Mouse (Mus musculus) olfactory bulb, adult 2 months (tissue): ENCODE data around the gene Tshz2. TPM values are rescaled to one million over a fixed set of nuclear protein-coding genes. Genes with fewer than 3 reads are reported as not detected.

Experiments used
- H3K27ac ChIP-seq: fragments of 200-500 bp; 2 replicates; pipeline ENCODE4 v1.5.1; 2012; ENCODE audit warnings: low read depth, low read length; ENCODE audit not compliant: insufficient read depth
- H3K4me1 ChIP-seq: fragments of 200-500 bp; 2 replicates; pipeline ENCODE4 v1.6.1; 2012; ENCODE audit warnings: low read length; ENCODE audit not compliant: control insufficient read depth, insufficient read depth
- H3K4me3 ChIP-seq: fragments of 200-500 bp; 2 replicates; pipeline ENCODE4 v1.5.1; 2012; ENCODE audit warnings: mild to moderate bottlenecking, low read depth, low read length, moderate library complexity; ENCODE audit not compliant: insufficient read depth
- CTCF ChIP-seq: fragments of 200-500 bp; IDR thresholded peaks from 2 replicates; pipeline ENCODE4 v1.5.1; 2012; ENCODE audit warnings: low read depth, mild to moderate bottlenecking, low read length, moderate library complexity; ENCODE audit not compliant: insufficient read depth
- POLR2A ChIP-seq: fragments of 200-500 bp; IDR thresholded peaks from 2 replicates; pipeline ENCODE4 v1.6.1; 2012; ENCODE audit warnings: mild to moderate bottlenecking, low read depth, low read length, moderate library complexity; ENCODE audit not compliant: insufficient read depth
- WGBS: fragments of 180-500 bp; shearing (Covaris S2); methylation state at CpG from one replicate; pipeline ENCODE4 v1.1.7; 2018; 5-methylcytosine and 5-hydroxymethylcytosine counted together
- polyA plus RNA-seq: library from polyadenylated mRNA; stranded (reverse); fragments of >200 nt; gene quantifications from 2 replicates; pipeline ENCODE4 v1.2.4, GENCODE M21; 2012; ENCODE audit warnings: low replicate concordance; ENCODE audit not compliant: missing spikeins, insufficient read depth, insufficient read length

The Tshz2 gene
- polyA plus RNA-seq, 1 experiment = not detected

DNA sequence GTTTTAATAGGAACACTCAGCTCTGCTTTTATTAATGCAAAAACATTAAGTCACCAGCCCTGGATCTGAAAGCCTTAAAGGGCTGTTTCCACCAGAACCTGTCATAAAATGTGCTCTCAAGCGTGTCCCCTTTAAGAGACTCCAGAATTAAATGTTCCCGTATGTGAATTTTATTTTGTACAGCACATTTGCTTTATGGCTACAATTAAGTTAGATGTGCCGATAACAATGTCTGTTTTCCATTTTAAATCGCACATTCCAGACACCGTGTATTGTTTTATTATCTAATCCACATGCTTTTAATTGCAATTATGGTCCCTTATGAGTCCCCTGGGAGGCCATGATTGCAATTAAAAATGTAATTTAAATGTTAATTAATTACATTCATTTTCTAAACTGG lies 178.8 kb downstream of the Tshz2 start:
- TF ChIP-seq CTCF (no peak), POLR2A (no peak)
- peaks cover 4% of the 10 kb centered on the region; the same call in 1 of the 2 replicates for H3K4me1 ChIP-seq
- no peak overlapping the region for H3K27ac ChIP-seq
- WGBS = 88% methylated on average over 5 of the region's 5 CpGs
- no peak overlapping the region for H3K4me3 ChIP-seq

DNA sequence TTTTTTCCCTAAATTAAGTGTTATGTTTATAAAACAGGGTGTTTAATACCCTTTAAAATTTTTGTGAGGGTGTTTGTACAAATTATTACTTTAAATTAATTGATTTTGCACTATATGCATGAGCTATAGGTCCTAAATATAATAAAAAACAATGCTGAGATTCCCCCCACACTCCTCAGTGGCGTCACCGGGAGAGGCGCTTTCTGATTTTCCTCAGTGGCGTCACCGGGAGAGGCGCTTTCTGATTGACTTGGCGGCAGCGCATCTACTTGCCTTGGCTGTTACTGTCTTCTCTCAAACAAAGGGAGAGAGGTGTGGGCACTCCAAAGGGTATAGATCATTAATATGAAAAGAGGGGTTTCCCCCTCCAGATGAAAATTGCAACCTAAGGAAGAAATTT lies 179.2 kb downstream of the Tshz2 start:
- no peak overlapping the region for H3K27ac ChIP-seq
- WGBS = 97% methylated on average over 8 of the region's 8 CpGs
- H3K4me1 ChIP-seq = peaks cover 4% of the 10 kb centered on the region; the same call in 1 of the 2 replicates
- TF ChIP-seq POLR2A (no peak), CTCF (no peak)
- no peak overlapping the region for H3K4me3 ChIP-seq

DNA sequence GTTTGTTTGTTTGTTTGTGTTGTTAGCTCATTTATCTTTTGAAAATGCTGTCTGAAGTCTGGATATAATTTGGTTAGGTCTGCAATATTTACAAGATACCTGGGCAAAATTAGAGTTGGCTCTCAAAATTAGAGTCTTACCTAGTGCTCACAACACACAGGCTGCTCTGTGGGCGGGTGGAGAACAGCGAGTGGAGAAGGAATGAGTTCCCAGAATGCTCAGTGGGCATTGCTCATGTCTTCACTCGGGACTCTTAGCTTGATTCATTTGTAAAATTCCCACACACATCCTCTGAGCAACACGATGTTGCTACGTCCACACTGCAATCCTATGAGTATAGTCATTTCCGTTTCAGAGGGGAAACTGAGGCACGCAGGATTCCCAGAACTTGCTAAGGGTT lies 180.1 kb downstream of the Tshz2 start:
- no peak for TF ChIP-seq CTCF
- TF ChIP-seq POLR2A = no peak

GRCm38 (mm10) chr2:169814351-169814750 lies 181.5 kb downstream of the Tshz2 start:
- Histone ChIP-seq H3K4me1 (peaks cover 4% of the 10 kb centered on the region; the same call in 1 of the 2 replicates), H3K27ac (no peak overlapping the region), H3K4me3 (no peak overlapping the region)
- TF ChIP-seq POLR2A = no peak
- no peak for TF ChIP-seq CTCF
- 42% methylated on average over 3 of the region's 3 CpGs for WGBS

More for the DNA sequence above, 180.1 kb downstream of the Tshz2 start:
- Histone ChIP-seq H3K4me3 (no peak overlapping the region), H3K27ac (no peak overlapping the region), H3K4me1 (peaks cover 4% of the 10 kb centered on the region; the same call in 1 of the 2 replicates)
- WGBS = 89% methylated on average over 7 of the region's 7 CpGs

GRCm38 (mm10) chr2:169814757-169815156 lies 181.9 kb downstream of the Tshz2 start:
- WGBS = 33% methylated on average over 10 of the region's 10 CpGs
- TF ChIP-seq POLR2A (no peak), CTCF (no peak)
- Histone ChIP-seq H3K4me3 (no peak overlapping the region), H3K4me1 (peaks cover 2% of the 10 kb centered on the region; the same call in 1 of the 2 replicates), H3K27ac (no peak overlapping the region)

GRCm38 (mm10) chr2:169821021-169821441 lies 188.2 kb downstream of the Tshz2 start:
- no peak overlapping the region for H3K27ac ChIP-seq
- TF ChIP-seq CTCF (no peak), POLR2A (no peak)
- no peaks in the 10 kb centered on the region for H3K4me1 ChIP-seq
- H3K4me3 ChIP-seq = no peak overlapping the region
- 89% methylated on average over 9 of the region's 9 CpGs for whole genome bisulfite sequencing

GRCm38 (mm10) chr2:169825908-169826307 lies 193.1 kb downstream of the Tshz2 start:
- 84% methylated on average over 12 of the region's 12 CpGs for WGBS
- no peak overlapping the region for H3K4me3 ChIP-seq
- no peaks in the 10 kb centered on the region; the same call in 1 of the 2 replicates for H3K4me1 ChIP-seq
- TF ChIP-seq POLR2A (no peak), CTCF (no peak)
- no peak overlapping the region for H3K27ac ChIP-seq

DNA sequence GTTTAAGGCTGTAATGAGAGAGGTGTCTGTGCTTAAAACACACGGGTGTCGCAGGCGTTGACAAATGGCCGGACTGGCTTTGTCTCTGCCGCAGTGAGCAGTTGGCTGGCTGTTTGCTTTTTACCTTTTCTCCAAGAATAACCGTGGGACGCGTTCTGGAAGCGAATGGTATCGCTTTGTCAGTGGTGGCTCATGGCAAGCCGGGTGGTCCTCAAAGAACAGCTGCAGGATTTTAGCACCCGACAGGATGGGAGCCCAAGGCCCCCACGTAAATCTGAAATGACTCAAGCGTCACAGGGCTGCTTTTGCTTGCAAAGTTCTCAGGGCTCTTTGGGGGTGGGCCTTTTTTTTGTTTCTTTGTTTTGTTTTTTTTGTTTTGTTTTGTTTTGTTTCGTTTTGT lies 193.5 kb downstream of the Tshz2 start:
- Histone ChIP-seq H3K4me3 (no peak overlapping the region), H3K4me1 (no peaks in the 10 kb centered on the region; the same call in 1 of the 2 replicates), H3K27ac (no peak overlapping the region)
- TF ChIP-seq CTCF (no peak), POLR2A (no peak)
- WGBS = 71% methylated on average over 15 of the region's 15 CpGs

DNA sequence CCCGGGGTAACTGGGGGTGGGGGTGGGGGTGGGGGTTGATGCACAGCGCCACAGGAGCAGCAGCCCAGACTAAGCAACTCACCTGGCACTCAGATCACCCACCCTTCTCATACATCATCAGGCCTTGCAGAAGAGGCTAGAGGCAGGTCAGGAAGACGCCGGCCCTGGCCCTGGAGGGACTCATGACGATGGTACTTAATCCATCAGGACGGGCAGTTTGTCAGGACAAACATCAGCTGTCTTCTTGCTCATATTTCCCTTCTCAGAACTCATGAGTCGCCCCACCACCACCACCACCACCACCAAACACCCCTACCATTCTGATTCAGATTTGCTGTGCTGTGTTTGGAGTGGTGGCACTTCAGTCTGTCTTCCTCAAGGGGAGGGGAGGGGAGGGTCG lies 194.0 kb downstream of the Tshz2 start:
- Histone ChIP-seq H3K4me3 (no peak overlapping the region), H3K4me1 (no peaks in the 10 kb centered on the region; the same call in 1 of the 2 replicates), H3K27ac (no peak overlapping the region)
- TF ChIP-seq POLR2A (no peak), CTCF (no peak)
- WGBS = 92% methylated on average over 8 of the region's 8 CpGs

- 95% methylated on average over 12 of the region's 12 CpGs for WGBS
- TF ChIP-seq POLR2A = no peak
- TF ChIP-seq CTCF = no peak
- Histone ChIP-seq H3K27ac (no peak overlapping the region), H3K4me3 (no peak overlapping the region), H3K4me1 (peaks cover 3% of the 10 kb centered on the region)
Measured at GRCm38 (mm10) chr2:169832184-169832583, 199.4 kb downstream of the Tshz2 start.
